Mouse (Mus musculus) ovary, adult 18-20 months (tissue): ENCODE results near the gene Lancl2.
A peak's percentile ranks its signal among the peaks of the same experiment; 100 is the strongest.

Experiments
- DNase-seq: peaks from one replicate; pipeline ENCODE4 v3.0.0; 2022; ENCODE audit warnings: low spot score, mixed read lengths

Lancl2 gene

GRCm38 (mm10) chr6:57702376-57702742, at the start of gene Lancl2:
Lancl2 (plus strand) TSS chr6:57702540.
- DNase-seq, result peak; percentile 3

DNA sequence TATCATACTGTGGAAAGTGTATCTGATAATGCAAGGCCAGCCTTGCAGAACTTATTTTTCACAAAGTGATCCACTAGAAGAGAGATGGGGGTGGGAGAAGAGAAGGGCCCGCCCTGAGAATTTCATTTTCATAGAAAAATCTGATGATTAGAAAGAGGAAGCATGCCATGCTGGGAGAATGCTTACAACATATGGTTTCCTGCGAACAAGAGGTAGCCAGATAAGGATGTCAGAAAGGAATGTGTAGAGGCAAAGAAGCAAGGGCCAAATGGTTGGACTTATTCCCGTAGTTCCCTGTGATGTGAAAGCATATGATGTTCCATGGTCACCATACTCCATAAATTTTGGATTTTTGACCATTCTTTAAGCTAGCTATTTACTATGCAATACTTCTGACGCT, 41.0 kb upstream of the Lancl2 start:
- no peak for DNase-seq

- DNase-seq, result no peak
Measured at GRCm38 (mm10) chr6:57684156-57684555, 18.2 kb upstream of the Lancl2 start.

DNA sequence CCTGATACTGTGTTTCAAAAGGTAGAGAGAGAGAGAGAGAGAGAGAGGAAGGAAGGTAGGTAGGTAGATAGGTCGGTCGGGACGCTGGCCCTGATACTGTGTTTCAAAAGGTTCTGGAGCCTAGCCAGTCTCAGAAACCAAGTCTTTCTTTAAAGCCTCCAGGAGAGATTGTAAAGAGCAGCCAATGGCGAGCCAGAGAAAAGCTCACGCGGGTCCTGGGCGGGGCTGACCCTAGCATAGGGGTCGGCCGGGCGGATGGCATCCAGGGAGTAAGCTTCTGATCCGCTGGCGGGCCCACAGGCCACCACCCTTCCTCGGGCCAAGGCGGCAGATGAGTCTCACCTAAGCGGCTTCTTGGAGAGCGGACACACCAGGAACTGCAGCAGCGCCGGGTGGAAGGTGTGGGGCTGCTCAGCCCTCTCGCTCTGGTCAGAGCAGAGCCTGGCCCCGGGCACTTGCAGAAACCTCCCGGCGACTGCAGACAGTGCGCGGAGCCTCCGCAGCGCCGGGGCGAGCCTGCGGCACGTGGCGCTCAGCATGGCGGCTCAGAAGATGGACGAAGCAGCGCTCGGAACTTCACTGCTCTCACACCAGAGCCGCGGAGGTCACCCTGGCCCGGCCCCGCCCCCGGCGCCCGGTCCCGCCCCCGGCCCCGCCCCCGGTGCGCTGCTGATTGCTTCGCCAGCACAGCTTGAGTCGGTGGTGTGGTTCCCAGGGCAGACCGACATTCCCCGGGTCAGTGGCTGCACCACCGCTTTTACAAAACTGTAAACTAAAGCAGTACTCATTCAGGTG, 10.7 kb upstream of the Lancl2 start, which contains the start of gene Pyurf:
Gene Pyurf (minus strand): TSS at position 612 of the 795 bp plus-strand sequence.
- peak; percentile 74 for DNase-seq

GRCm38 (mm10) chr6:57693116-57693515, 9.2 kb upstream of the Lancl2 start:
- DNase-seq, result no peak

GRCm38 (mm10) chr6:57701686-57702085, 654 bp upstream of the Lancl2 start:
- no peak for DNase-seq

DNA sequence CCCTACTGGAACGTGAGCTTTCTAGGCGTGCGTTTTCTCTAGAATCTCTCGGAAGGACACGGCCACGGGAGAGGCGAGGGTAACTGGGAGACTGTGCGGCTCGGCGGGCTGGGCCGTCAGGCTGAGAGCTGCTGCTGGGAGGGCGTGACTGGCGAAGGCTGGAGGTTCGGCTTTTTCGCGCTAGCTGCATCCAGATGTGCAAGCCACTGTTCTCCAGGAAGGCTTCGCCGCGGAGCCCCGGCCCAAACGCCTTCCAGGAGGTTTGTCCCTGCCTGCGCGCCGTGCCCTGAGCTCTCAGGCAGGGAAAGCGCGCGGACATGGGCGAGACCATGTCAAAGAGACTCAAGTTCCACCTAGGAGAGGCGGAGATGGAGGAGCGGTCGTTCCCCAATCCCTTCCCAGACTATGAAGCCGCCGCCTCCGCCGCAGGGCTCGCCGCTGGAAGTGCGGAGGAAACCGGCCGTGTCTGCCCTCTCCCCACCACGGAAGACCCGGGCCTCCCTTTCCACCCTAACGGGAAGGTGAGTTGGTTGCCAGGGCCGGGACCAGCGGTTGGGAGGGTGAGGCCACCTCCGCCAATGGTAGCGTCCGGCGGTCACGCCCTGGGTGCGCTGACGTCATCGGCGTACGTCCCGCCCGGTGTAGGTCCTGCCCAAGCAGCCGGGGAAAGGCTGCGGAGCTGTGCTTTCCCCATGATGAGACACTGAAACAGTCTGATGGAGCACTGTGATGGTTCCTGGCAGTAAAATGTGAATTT, 581 bp downstream of the Lancl2 start:
- DNase-seq, result peak; percentile 92

DNA sequence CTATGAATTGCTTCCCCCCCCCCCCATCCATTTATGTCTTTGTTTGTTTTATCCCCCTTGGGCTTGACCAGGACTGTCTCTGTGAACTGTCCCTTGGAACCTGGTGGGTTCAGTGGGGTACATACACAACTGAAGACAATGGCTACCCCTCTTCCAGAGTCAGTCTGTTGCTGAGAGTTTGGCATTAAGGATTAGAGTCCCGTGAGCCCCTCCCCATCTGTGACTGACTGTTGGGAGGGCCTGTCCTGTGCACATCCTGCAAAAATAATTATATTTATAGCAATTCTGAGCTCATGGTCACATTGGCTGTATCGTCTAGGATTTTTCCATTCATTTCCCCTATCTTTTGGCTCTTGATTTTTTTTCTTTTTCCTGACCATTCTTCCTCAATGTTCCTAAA, 1.4 kb downstream of the Lancl2 start:
- DNase-seq, result no peak

GRCm38 (mm10) chr6:57706721-57707120, 4.4 kb downstream of the Lancl2 start:
- DNase-seq, result no peak

DNA sequence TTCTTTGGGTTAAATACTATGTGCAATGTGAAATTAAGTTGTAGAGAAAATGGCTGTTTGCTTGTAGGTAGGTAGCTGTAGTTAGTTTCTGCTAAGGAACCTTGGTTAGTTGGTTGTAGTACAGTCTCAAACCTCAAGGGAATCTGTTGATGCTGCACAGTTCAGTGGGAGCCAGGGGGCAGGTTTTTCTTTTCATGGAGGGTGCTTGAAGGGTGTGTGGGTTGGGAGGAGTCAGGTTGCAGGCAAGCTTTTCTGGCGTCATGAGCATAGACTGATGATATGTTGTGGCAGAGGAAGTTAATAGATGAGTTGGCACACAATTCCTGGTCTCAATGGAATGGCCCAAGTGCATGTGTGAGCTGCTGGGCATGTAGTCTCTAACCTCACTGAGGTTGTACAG, 9.4 kb downstream of the Lancl2 start:
- no peak for DNase-seq

- DNase-seq, result no peak
Measured at GRCm38 (mm10) chr6:57721347-57721746, 19.0 kb downstream of the Lancl2 start.

GRCm38 (mm10) chr6:57742749-57743148, 40.4 kb downstream of the Lancl2 start:
- no peak for DNase-seq

GRCm38 (mm10) chr6:57743333-57743732, 41.0 kb downstream of the Lancl2 start:
- no peak for DNase-seq

DNA sequence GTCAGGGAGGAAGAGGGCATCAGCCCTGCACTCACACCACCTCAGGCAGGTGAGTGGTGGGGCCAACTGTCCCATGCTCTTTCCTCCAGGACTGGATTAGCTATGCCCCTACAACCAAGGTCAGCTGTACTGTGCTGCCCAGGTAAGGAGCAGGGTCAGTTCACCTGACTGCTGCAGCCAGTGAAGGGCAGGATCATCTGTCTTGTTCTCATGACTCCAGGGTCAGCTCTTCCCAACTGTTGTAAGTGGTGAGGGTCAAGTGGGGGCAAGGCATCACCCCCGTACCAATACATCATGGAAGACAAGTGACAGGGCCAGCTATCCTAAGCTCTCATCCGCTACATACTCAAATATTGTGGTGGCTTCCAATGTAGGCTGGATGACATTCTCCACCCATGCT, 41.8 kb downstream of the Lancl2 start:
- DNase-seq, result no peak

DNA sequence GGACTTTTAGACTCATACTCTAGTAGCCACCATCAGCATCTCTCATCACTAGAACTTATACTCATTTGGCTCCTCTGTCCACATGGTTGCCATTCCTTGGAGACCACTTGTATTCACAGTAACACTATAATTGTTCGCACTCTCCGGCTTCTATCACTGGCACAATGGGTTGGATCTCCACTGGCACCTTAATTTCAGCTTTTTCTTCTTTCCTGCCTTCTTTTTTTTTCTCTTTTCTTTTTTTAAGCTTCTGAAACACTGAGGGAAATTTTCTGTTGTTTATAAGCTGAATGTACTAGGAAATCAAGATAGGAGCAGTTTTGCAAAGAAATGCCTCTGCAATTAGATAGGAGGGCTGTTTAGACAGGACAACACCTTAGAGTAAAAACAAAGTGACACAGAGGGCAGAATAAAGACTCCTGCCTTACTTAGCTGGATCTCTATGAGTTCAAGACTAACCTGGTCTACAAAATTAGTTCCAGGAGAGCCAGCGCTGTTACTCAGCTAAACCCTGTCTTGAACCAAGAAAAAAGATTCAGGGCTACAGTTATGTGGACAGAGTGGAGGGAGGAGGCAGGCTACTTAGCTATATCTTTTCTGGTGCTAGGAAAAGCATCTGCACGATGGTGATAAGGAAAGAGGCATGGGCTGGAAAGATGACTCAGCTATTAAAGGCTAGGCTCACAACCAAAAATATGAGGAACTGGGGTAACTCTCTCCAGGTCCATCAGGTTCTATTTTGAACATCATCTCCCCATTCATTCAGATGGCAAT, 42.8 kb downstream of the Lancl2 start:
- no peak for DNase-seq

DNA sequence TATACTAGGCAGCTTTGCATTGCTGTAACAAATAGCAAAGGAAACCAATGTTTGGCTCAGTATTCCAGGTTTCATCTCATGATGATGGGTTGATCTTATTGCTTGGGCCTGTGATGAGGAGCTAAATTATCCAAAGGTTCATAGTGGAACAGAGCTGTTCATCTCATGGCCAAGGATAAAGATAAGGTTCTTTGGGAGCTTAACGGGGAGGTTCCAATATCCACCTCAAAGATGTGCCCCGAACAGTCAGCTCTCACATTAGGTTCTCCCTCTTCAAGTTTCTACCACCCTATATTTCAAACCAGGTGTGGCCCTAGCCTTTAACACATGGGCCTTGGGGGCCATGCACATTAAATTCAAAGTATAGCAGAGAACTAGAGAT, 43.4 kb downstream of the Lancl2 start:
- DNase-seq, result no peak

GRCm38 (mm10) chr6:57753962-57754759, 51.8 kb downstream of the Lancl2 start:
- no peak for DNase-seq

GRCm38 (mm10) chr6:57763054-57763453, 60.7 kb downstream of the Lancl2 start:
- DNase-seq, result no peak

- no peak for DNase-seq
Measured at GRCm38 (mm10) chr6:57765095-57765878, 62.9 kb downstream of the Lancl2 start.

DNA sequence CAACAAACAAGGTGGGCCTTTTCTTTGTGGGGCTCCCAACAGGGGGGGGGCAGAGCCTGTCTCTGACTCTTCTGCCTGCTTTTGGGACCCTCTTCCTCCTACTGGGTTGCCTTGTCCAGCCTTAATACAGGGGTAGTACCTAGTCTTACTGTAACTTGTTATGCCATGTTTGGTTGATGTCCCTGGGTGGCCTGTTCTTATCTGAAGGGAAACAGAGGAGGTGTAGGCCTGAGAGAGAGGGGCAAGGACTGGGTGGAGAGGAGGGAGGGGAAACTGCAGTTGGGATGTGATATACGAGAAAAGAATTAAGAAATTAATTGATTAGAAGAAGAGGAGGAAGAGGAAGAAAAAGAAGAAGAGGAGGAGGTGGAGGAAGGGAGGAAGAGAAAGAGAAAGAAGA, 63.9 kb downstream of the Lancl2 start:
- DNase-seq, result no peak
